Mouse (Mus musculus): ENCODE results near the gene Mindy4b-ps.
"Not testable (repeated sequence)": the region's sequence is repeated elsewhere in the genome, so short reads cannot be mapped to it uniquely, and the experiment has no call there.

Gene Mindy4b-ps

DNA sequence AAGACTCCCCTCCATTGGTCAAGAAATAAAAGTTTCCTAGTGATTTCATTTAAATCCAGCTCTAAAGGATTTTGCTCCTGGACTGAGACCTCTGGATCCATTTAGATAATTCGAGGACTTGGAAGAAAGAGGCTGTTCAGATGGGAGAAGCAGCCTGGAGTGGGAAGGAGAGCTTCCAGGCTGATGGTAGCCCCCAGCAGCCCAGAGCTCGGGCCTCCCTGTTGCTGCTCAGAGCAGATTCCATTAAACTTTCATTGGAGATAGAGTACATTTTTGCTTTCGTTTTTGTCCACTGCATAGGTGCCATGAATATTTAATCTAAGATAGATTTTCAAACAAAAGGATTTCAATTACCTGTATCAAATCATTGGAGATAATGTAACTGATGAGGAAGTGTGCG is at the start of gene Mindy4b-ps:
Mindy4b-ps (minus strand) TSS at position 101 of the 400 bp plus-strand sequence.
- in situ Hi-C loops (cut with MseI, MboI): no loop called here

- in situ Hi-C loops (cut with MseI, MboI): not testable (repeated sequence)
Observed at GRCm38 (mm10) chr3:58871882-58872281, 49.8 kb upstream of the Mindy4b-ps start.

GRCm38 (mm10) chr3:58865690-58866089 is 43.6 kb upstream of the Mindy4b-ps start:
- in situ Hi-C loops (cut with MseI, MboI): no loop called here

DNA sequence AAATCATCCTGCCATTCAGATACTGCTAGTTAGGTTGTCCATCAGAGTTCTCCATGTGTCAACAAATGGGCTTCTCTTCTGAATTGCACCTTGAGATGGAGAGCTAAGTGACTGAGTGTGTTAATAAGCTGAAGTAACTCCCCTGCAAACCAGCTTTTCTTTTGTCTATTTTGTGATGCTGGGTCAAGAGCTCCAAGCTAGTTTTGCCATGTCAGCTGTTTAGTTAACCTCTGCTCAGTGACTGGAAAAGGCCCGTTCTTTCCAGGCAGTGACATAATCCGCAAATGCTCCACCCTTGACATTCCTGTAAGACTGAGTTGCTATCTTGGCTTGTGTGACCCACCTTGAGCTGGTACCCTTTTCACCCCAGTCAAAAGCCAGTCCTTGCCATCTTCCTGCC is 40.9 kb upstream of the Mindy4b-ps start:
- in situ Hi-C loops (cut with MseI, MboI): no loop called here

GRCm38 (mm10) chr3:58843415-58843814 is 21.3 kb upstream of the Mindy4b-ps start:
- in situ Hi-C loops (cut with MseI, MboI): no loop called here

DNA sequence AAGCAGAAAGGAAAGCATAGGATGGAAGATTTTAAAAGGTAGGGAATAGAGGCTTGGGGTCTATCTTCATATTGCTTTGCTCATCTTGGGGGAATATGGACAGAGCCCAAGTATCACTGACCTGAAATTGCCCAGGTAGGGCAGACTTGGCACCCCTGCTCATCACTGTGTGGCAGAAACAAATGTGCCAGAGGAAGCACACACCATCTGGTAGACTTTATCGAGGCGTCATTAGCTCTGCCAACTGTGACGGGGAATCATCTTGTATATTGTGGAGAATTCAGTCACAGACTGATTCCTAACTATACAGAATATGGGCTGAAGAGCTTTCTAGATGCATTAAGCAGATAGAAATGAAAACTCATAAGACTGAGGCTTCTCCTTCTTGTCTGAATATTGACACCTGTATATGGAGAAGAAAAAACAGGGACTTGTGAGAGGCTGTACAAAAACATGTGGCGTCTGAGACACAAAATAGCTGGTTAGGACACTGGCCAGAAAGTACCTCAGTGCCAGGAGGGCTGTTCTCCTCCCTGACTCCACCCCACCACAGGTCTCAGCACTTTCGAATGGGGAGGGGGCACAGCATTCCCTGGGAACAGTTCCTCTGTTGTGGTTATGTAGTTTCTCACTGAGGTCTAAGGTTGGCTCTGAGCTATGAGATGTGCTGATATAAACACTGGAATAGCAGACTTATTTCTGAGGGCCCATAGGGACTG is 11.5 kb upstream of the Mindy4b-ps start:
- in situ Hi-C loops (cut with MseI, MboI): no loop called here

DNA sequence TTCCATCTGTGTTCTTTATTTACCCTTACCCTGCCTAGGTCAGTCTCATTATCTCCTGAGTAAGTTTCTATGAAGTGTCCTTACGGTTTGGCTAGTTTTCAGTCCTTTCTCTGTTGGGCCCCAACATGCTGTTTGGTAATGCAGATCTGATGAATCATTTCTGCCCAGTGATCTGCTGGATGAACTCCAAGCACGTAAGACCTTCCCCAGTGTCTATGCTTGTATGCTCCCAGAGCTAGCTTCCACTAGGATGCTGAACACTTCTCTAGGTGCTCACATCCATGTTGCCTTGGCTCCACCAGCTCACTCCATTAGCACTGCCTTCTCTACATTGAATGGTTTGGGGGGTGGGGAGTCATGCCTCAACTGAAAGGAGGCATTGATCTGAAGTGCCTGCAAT is 10.8 kb upstream of the Mindy4b-ps start:
- in situ Hi-C loops (cut with MseI, MboI): no loop called here

GRCm38 (mm10) chr3:58831586-58831985 is 9.5 kb upstream of the Mindy4b-ps start:
- in situ Hi-C loops (cut with MseI, MboI): no loop called here

DNA sequence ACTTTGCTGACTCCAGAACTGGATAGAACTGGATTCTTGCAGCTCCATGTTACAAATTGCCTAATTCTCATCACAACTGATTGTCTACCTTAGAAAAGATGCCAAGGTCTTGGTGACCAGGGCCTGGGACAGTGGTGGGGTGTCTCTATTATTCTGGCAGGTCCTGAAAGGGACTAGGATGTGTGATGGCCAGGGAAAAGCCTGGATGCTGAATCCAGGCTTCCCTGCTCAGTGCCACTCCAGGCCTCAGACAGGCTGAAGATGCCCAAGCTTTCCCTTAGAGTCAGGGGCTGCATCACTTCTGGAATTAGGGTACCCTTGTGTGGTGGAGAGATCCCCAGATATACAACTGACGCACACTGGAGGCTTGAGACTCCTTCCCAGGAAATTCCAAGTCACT is 7.8 kb upstream of the Mindy4b-ps start:
- in situ Hi-C loops (cut with MseI, MboI): no loop called here

GRCm38 (mm10) chr3:58828366-58829153 is 6.4 kb upstream of the Mindy4b-ps start:
- in situ Hi-C loops (cut with MseI, MboI): no loop called here

DNA sequence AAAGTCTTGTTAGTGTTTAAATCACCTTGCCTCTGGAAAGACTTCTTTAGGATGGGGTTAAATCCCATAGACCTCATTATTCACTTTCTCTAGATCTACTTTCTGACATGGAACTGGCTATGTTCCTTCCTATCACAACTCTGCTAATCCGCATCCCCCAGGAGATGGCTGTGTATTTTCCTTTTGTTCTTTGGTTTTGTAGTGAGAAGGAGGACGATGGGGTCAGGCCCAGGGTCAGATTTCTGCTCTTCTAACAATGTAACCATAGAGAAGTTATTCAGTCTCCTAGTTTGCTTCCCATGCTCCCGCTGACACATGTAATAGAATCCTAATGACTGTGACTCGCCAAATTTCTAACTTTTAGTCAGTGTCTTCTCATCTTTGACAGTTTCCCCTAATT is 4.2 kb upstream of the Mindy4b-ps start:
- in situ Hi-C loops (cut with MseI, MboI): no loop called here

- in situ Hi-C loops (cut with MseI, MboI): no loop called here
Observed at GRCm38 (mm10) chr3:58817337-58817736, 4.8 kb downstream of the Mindy4b-ps start.

- in situ Hi-C loops (cut with MseI, MboI): no loop called here
Observed at GRCm38 (mm10) chr3:58814191-58814590, 7.9 kb downstream of the Mindy4b-ps start.

DNA sequence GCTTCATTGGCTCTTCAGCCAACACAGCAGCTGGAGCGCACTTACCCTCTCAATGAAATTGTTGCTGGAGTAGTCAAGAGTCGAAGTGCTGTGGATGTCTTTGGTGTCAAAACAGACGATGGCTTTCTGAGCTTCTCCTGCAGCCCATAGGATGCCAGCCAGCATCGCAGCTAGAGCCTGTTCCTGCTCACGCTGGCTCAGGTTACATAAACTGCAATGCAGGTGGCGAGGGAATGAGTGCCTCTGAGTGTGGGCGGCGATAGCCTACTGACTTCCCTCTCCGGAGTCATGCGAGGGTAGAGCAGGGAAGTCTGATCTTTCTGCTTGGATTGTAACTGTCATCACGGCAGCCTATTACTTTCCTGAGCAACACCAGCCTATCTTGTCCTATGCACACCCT is 11.8 kb downstream of the Mindy4b-ps start:
- in situ Hi-C loops (cut with MseI, MboI): no loop called here

GRCm38 (mm10) chr3:58809111-58809915 is 12.8 kb downstream of the Mindy4b-ps start:
- in situ Hi-C loops (cut with MseI, MboI): no loop called here

DNA sequence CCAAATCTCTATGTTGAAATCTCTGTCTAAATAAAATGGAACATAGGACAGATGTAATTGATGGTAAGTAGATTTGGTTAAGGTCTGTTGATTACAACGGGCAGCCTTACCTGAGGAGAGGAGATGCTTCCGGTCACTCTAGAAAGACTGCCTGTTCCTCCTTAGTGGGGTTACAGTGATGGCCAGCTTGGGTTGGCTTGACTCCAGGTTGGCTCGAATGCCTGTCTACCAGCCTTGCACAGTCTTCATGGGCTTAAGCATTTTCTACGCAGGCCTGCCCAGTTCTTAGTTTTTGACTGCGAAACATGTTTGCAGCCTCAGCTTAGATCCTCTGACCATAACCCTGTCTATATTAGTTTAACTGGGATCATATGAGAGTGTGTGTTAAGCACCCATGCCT is 13.5 kb downstream of the Mindy4b-ps start:
- in situ Hi-C loops (cut with MseI, MboI): no loop called here

DNA sequence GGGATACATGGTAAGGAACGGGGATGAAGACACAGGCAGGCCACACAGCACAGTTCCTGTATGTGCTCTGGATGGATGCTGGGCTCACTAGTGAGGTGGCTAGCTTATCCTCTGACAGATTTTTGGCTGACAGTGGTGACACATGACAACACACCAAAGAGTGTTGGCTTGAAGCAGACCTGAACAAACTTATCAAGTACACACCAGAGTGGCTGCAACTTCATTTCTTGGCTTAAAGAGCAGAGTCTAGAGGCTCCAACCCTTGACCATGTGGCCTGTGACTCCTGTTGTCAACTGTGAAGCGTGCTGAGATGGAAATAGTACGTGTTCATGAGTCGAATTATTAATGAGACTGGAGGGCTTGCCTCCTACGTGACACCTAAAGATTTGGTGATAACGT is 17.4 kb downstream of the Mindy4b-ps start:
- in situ Hi-C loops (cut with MseI, MboI): no loop called here

DNA sequence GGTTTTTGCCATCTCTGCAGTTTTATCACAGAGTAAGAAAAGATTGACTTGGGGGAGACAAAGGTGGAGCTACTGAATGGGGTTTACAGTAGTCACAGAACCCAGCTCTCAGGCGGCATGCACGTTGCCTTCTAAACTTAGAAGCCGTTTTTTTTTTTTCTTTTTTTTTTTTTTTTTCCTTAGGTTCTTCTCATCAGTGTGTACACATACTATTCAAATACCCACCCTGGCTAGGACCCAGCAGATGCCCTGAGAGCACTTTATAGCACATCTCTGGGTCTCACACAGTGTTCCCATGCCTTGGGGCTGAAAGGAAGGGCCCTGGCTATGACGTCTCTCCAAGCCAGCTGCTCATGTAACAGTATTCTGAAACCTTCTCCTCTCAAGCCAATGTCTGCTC is 23.4 kb downstream of the Mindy4b-ps start:
- in situ Hi-C loops (cut with MseI, MboI): no loop called here

DNA sequence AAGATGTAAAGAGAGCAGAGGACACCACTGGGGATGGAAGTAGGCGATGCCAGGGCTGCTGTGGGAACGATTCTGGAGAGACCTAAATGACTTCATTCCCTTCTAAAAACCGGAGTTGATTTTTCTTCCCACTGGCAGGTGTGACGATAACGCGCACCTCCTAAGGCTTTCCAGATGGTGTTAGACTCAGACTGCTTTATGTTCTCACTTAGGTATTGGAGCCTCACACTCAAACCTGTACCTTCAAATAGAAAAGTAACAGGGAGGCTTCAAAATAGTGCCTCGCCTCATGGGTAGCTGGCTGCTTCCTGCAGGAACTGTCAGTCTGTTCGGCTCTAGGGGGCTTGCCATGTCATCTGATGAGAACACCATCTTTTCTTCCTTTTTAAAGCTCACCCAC is 23.9 kb downstream of the Mindy4b-ps start:
- in situ Hi-C loops (cut with MseI, MboI): no loop called here

DNA sequence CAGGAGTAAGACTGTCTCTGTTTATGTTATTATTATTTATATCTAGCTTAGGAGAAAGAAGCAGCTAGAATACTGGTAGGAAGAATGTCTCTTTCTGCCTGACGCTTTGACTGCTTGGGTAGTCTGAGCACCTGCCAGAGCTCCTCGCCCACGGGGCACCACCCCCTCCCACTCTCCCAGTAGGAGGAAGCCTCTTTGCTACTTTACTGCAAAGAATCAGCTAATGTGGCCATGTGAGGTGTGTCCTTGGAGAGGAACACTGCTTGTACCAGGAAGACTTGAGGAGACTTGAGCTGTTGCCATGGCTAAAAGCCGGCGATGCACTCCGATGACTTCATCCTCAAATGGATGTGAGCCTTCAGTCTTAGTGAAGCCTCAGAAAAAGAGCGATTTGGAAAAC is 32.6 kb downstream of the Mindy4b-ps start:
- in situ Hi-C loops (cut with MseI, MboI): loop anchor here in 1 of 2 experiments (5.0 kb wide), 1 partner anchor 132 kb away; no protein-coding TSS in a partner anchor

GRCm38 (mm10) chr3:58789033-58789432 is 33.1 kb downstream of the Mindy4b-ps start:
- in situ Hi-C loops (cut with MseI, MboI): loop anchor here in 1 of 2 experiments (5.0 kb wide), 1 partner anchor 132 kb away; no protein-coding TSS in a partner anchor

DNA sequence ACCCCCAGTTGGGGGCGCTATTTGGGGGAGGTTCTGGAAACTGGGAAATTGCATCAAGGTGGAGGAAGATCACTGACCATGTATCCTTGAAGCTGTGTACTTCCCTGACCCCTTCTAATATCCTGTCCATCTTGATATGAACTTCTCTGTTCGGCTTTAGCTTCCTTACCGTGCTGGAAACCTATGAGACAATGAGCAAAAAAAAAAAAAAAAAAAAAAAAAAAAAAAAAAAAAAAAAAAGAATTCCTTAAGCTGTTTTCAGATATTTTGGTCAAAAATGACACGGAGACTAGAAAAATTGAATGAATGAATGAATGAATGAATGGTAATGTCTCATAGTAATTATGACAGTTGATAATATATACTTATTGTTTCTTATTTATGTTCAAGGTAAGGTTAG is 35.6 kb downstream of the Mindy4b-ps start:
- in situ Hi-C loops (cut with MseI, MboI): loop anchor here in 1 of 2 experiments (5.0 kb wide), 1 partner anchor 129 kb away; no protein-coding TSS in a partner anchor
